Mouse (Mus musculus): ENCODE measurements around the gene Itpr2. TPM values are rescaled to one million over a fixed set of nuclear protein-coding genes. Genes with fewer than 3 reads are reported as not detected.

The Itpr2 gene
- total RNA-seq, 2 experiments from 2014 or later: 11.9 to 17.1 TPM

- no peak for DNase-seq (ENCODE audit: low spot score in 2 of 2)
- intact Hi-C loops (cut with DNase I): no loop called here
These were observed 247.1 kb downstream of the Itpr2 start for GRCm38 (mm10) chr6:146254931-146255330.

DNA sequence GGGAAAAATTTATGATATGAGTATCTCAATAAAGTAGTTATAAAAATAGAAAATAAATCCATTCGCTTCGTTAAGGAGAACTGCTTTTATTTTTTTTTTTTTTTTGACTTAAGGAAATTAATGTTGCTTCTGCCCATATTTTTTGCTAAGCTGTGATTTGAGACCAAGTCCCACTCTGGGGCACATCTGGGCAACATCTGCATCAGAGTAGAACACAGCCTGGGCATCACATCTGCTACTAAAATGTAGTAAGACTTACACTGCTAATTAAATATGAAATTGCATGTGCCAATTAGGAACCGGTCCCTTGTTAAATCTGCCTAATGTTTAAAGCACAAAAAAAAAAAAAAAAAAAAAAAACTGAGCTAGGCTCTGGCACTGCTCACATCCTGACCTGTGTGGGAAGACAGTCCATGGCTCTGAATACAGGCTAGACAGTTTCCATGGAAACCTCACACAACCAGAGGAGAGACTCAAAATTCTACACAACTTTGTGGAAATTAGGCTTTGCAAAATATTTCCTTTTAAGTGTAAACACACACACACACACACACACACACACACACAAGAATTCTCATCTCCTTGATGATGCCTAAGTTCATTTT, 247.7 kb downstream of the Itpr2 start:
- DNase-seq (ENCODE audit: low spot score in 2 of 2): no peak
- intact Hi-C loops (cut with DNase I): no loop called here

GRCm38 (mm10) chr6:146249096-146249495, 252.9 kb downstream of the Itpr2 start:
- no peak for DNase-seq (ENCODE audit: low spot score in 2 of 2)

GRCm38 (mm10) chr6:146248341-146248740, 253.7 kb downstream of the Itpr2 start:
- no peak for DNase-seq (ENCODE audit: low spot score in 2 of 2)
- intact Hi-C loops (cut with DNase I): loop anchor here (10.0 kb wide), 1 partner anchor 494 kb away; no protein-coding TSS in a partner anchor

More at GRCm38 (mm10) chr6:146249096-146249495, 252.9 kb downstream of the Itpr2 start:
- intact Hi-C loops (cut with DNase I): loop anchor here (10.0 kb wide), 1 partner anchor 494 kb away; no protein-coding TSS in a partner anchor

GRCm38 (mm10) chr6:146247906-146248305, 254.1 kb downstream of the Itpr2 start:
- intact Hi-C loops (cut with DNase I): loop anchor here (10.0 kb wide), 1 partner anchor 493 kb away; no protein-coding TSS in a partner anchor
- no peak for DNase-seq (ENCODE audit: low spot score in 2 of 2)

GRCm38 (mm10) chr6:146246368-146246767, 255.7 kb downstream of the Itpr2 start:
- intact Hi-C loops (cut with DNase I): loop anchor here (10.0 kb wide), 1 partner anchor 492 kb away; no protein-coding TSS in a partner anchor
- no peak for DNase-seq (ENCODE audit: low spot score in 2 of 2)

GRCm38 (mm10) chr6:146245888-146246287, 256.1 kb downstream of the Itpr2 start:
- intact Hi-C loops (cut with DNase I): loop anchor here (10.0 kb wide), 1 partner anchor 491 kb away; no protein-coding TSS in a partner anchor

GRCm38 (mm10) chr6:146243068-146243467, 259.0 kb downstream of the Itpr2 start:
- intact Hi-C loops (cut with DNase I): loop anchor here (10.0 kb wide), 1 partner anchor 488 kb away; no protein-coding TSS in a partner anchor
- no peak for DNase-seq (ENCODE audit: low spot score in 2 of 2)

More at GRCm38 (mm10) chr6:146245888-146246287, 256.1 kb downstream of the Itpr2 start:
- DNase-seq (ENCODE audit: low spot score in 2 of 2): no peak

GRCm38 (mm10) chr6:146241336-146241735, 260.7 kb downstream of the Itpr2 start:
- intact Hi-C loops (cut with DNase I): loop anchor here (10.0 kb wide), 1 partner anchor 487 kb away; no protein-coding TSS in a partner anchor
- no peak for DNase-seq (ENCODE audit: low spot score in 2 of 2)

DNA sequence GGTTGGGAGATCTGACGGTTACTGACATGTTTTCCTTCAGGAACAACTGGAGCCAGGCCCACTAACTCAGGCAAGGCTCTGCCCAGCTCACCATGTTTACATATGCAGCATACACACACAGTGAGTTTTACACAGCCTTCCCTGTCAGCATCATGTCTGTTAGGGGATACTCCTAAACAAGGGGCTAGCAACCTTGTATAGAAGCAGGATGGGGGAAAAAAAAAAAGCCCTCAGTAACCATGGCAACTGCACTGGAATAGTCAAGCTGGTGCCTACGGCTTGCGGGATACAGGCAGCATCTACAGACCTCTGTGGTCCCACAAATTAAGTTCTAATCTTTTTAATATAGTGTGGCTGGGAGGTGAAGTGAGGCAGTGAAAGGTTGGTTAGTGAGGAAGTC, 266.9 kb downstream of the Itpr2 start:
- intact Hi-C loops (cut with DNase I): no loop called here
- no peak for DNase-seq (ENCODE audit: low spot score in 2 of 2)

- intact Hi-C loops (cut with DNase I): no loop called here
- DNase-seq (ENCODE audit: low spot score in 2 of 2): no peak
These were observed 267.6 kb downstream of the Itpr2 start for GRCm38 (mm10) chr6:146234417-146234816.

GRCm38 (mm10) chr6:146230903-146231302, 271.1 kb downstream of the Itpr2 start:
- DNase-seq (ENCODE audit: low spot score in 2 of 2): no peak
- intact Hi-C loops (cut with DNase I): no loop called here

GRCm38 (mm10) chr6:146230373-146230788, 271.6 kb downstream of the Itpr2 start:
- intact Hi-C loops (cut with DNase I): no loop called here
- no peak for DNase-seq (ENCODE audit: low spot score in 2 of 2)

- DNase-seq (ENCODE audit: low spot score in 2 of 2): no peak
- intact Hi-C loops (cut with DNase I): no loop called here
These were observed 272.1 kb downstream of the Itpr2 start for GRCm38 (mm10) chr6:146229967-146230366.

DNA sequence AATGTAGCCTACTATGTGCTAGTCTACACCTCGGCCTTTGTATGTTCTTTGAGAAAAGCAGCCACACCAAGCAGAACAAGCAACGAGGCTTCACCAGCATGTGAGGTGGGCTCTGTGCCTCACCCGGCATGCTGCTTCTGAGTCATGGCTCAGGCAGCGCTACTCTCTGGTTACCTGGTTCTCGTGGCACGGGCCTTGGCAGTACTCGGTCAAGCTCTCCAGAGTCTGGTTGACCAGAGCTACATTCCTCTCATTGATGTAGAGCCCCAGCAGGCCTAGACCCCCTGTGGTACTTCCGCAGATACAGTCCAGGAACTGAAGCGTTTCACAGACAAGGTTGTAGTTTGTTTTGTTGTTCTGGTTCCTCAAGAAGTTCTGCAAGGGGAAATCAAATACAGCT, 272.5 kb downstream of the Itpr2 start:
- DNase-seq (ENCODE audit: low spot score in 2 of 2): no peak
- intact Hi-C loops (cut with DNase I): no loop called here

DNA sequence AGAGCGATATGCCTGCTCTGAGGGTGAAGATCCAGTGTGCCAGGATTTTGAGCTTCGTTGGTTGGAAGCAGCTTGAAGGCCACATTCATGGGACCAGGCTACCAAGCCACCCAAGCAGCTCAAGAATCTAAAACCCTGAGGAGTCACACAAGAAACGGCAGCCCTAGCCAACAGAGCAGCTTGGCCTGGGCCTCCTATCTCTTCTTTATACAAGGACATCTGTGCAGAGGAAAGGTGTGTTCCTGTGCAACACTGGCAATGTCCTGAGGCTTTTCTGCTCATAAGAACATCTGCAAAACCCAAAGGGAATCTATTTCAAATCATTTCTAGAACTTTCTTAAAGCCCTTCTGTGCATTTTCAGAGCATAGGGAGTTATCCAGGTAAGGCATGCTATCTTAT, 274.0 kb downstream of the Itpr2 start:
- intact Hi-C loops (cut with DNase I): no loop called here

GRCm38 (mm10) chr6:146222403-146223063, 279.5 kb downstream of the Itpr2 start:
- no peak for DNase-seq (ENCODE audit: low spot score in 2 of 2)
- intact Hi-C loops (cut with DNase I): no loop called here

More for the DNA sequence above, 274.0 kb downstream of the Itpr2 start:
- no peak for DNase-seq (ENCODE audit: low spot score in 2 of 2)

- intact Hi-C loops (cut with DNase I): no loop called here
- no peak for DNase-seq (ENCODE audit: low spot score in 2 of 2)
These were observed 280.4 kb downstream of the Itpr2 start for GRCm38 (mm10) chr6:146221371-146222336.

DNA sequence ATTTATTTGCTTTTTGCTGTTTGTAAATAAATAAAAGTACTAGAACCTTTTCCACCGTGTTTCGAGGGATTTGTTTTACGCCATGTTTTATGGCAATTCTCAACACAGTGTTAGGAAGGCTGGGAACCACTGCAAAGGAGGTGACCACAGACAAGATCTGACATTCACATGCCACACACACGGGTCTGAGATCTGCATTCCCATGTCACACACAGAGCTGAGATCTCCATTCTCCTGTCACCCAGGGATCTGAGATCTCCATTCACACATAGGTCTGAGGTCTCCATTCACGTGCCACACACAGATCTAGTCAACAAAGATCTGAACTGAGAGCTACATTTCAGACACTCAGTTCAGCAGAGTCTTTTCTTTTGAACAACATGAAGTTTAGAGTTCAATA, 282.0 kb downstream of the Itpr2 start:
- DNase-seq (ENCODE audit: low spot score in 2 of 2): no peak
- intact Hi-C loops (cut with DNase I): no loop called here

DNA sequence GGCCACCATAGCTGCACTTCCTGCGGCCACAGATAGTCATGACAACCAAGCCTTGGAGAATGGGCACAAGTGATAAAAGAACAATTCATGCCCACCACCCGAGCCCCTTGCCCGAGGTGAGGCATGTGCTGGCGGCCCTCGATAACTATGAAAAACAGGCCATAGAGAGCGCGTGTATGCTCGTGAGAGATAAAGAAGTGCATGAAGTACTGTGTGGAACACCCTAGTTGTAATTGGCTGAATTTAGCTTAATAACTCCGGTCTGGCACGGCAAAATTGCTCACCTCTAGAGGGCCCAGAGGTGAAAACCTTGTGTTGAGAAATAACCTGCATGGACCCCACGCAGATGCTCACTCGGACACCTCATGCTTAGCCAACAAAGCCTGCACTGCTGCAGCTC, 282.5 kb downstream of the Itpr2 start:
- intact Hi-C loops (cut with DNase I): no loop called here

More for the DNA sequence above, 282.5 kb downstream of the Itpr2 start:
- no peak for DNase-seq (ENCODE audit: low spot score in 2 of 2)

Data from left cerebral cortex, postnatal 36 days (tissue).